ENCODE assay signal across 8 mouse cellular contexts in the genomic region with DNA sequence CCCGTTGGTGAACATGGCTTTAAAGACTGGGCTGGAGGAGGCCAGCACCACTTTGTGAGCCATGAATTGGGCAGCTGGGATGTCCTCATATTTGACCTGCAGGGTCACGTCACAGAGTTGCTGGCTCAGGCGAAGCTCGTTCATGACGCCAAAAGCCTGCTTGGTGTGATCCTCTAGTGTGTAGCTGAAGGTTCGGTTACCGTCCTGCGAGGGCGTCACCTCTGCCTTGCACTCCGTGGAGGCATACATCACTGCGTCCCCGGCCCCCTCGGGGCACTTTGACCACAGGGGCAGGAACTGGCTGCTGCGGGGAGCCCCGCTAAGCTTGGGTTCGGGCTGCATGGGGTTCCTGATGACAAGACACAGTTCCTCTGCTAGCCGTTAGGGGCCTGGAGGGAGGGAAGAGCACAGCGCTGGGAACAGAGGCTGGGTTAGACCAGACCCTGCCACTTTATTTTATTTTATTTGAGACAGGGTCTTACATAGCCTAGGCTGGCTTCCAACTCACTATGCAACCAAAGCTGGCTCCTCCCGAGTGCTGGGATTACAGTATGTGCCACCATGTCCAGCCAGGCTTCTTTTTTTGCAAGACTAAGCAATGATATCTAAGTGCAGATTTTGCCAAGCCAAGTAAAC. TPM values are rescaled to one million over a fixed set of nuclear protein-coding genes. Genes with fewer than 3 reads are reported as not detected.
DNase-seq lines count a peak whose midpoint lies in the region; ATAC-seq and TF ChIP-seq lines count a peak whose summit lies in the region.

No protein-coding gene starts in this region.

- peaks cover 22 to 23% of the 10 kb centered on the region in 2 experiments for H3K36me3 ChIP-seq in MEL (ENCODE audit: control insufficient read depth in 1 of 2, insufficient read depth in 2 of 2, low read length in 2 of 2)
- H3K36me3 ChIP-seq in heart, postnatal 0 days (replicated peaks; ENCODE audit: control insufficient read depth, insufficient read depth, low read length), result peaks cover 39% of the 10 kb centered on the region

- peaks cover 47% of the 10 kb centered on the region for H3K79me2 ChIP-seq in MEL (ENCODE audit: control insufficient read depth, insufficient read depth, low read length, poor library complexity)

- DNase-seq in gastrocnemius, adult 2 months, result peak; percentile 56
- no peak for DNase-seq in gastrocnemius, adult 8-10 months (ENCODE audit: low spot score in 2 of 2)
- DNase-seq in MEL (ENCODE audit: low read depth, low spot score), result peak; percentile 92
- DNase-seq in embryo, embryonic 10 days (ENCODE audit: low spot score), result peak; percentile 65
- no peak for DNase-seq in heart, postnatal 0 days (ENCODE audit: low spot score)
- peak; percentile 55 for DNase-seq in liver
- peak; percentile 55 for DNase-seq in neural tube, embryonic 10.5 days (ENCODE audit: extremely low spot score, low spot score)
- peak; percentile 44 for DNase-seq in yolk sac, embryonic 10.5 days (ENCODE audit: low spot score)

- ATAC-seq in heart, postnatal 0 days (ENCODE audit: insufficient read depth, low read depth), result peak; percentile 15; the same call in 1 of the 2 replicates

- TF ChIP-seq CTCF in gastrocnemius, adult 2 months (IDR thresholded peaks at IDR 0.05), result peak; percentile 44
- TF ChIP-seq CTCF in MEL (IDR thresholded peaks at IDR 0.05 in 2 of 3, conservative IDR thresholded peaks at IDR 0.05 in 1 of 3; ENCODE audit: control insufficient read depth in 1 of 3, insufficient read depth in 1 of 3, low read depth in 2 of 3, low read length in 3 of 3, poor library complexity in 1 of 3, severe bottlenecking in 1 of 3), result peak in 2 of 3 experiments; percentile 59 to 70; a peak in 3 of 6 replicates
- peak; percentile 20; the same call in 1 of the 2 replicates for TF ChIP-seq CTCF in heart, postnatal 0 days (IDR thresholded peaks at IDR 0.05; ENCODE audit: low read depth)

- TF ChIP-seq POLR2A in MEL (IDR thresholded peaks at IDR 0.05; ENCODE audit: control insufficient read depth in 1 of 2, insufficient read depth in 1 of 2, low read depth in 1 of 2, low read length in 2 of 2, poor library complexity in 1 of 2), result 0 out of 4 replicates have a peak, but pooled peaks of 1 of the 2 experiments have one; percentile 14

- peak overlapping the region; percentile 81 for H3K9ac ChIP-seq in MEL (ENCODE audit: control insufficient read depth, low read depth, low read length, poor library complexity, severe bottlenecking)
- peak overlapping the region; percentile 94 for H3K9ac ChIP-seq in heart, postnatal 0 days (replicated peaks; ENCODE audit: low read depth, low read length)

- no peak for TF ChIP-seq RAD21 in MEL (IDR thresholded peaks at IDR 0.05; ENCODE audit: low read depth, low read length)

- H3K4me3 ChIP-seq in gastrocnemius, adult 2 months, result peak overlapping the region; percentile 84
- peak overlapping the region; percentile 79 to 96 for H3K4me3 ChIP-seq in MEL (ENCODE audit: control insufficient read depth in 1 of 2, insufficient read depth in 1 of 2, low read depth in 2 of 2, low read length in 2 of 2)
- peak overlapping the region; percentile 85 for H3K4me3 ChIP-seq in heart, postnatal 0 days (ENCODE audit: low read depth, low read length)

- no peaks in the 10 kb centered on the region for H3K9me3 ChIP-seq in MEL (replicated peaks; ENCODE audit: insufficient read depth, low read length)
- no peaks in the 10 kb centered on the region for H3K9me3 ChIP-seq in heart, postnatal 0 days (replicated peaks; ENCODE audit: control insufficient read depth, low read length)

- no peaks in the 10 kb centered on the region for H3K27me3 ChIP-seq in MEL (ENCODE audit: control insufficient read depth in 1 of 2, insufficient read depth in 2 of 2, low read length in 2 of 2)
- H3K27me3 ChIP-seq in heart, postnatal 0 days (ENCODE audit: control insufficient read depth, insufficient read depth, low read length), result peaks cover 3% of the 10 kb centered on the region; the same call in 1 of the 2 replicates

- 13% methylated on average over 19 of the region's 19 CpGs for WGBS in heart, postnatal 0 days

- peak; percentile 47 to 59; a peak in 3 of 4 replicates for TF ChIP-seq EP300 in MEL (IDR thresholded peaks at IDR 0.05; ENCODE audit: low read depth in 1 of 2, low read length in 2 of 2)
- no peak for TF ChIP-seq EP300 in heart, postnatal 0 days (IDR thresholded peaks at IDR 0.05; ENCODE audit: low read depth)

- H3K4me2 ChIP-seq in heart, postnatal 0 days (ENCODE audit: low read depth, low read length), result peak overlapping the region; percentile 67

- intact Hi-C loops in gastrocnemius, adult 2 months (cut with DNase I), result loop anchor here (2.0 kb wide), 1 partner anchor 27 kb away; a partner anchor contains a TSS

- peak overlapping the region; percentile 98 for H3K27ac ChIP-seq in gastrocnemius, adult 2 months
- peak overlapping the region; percentile 86 for H3K27ac ChIP-seq in MEL (ENCODE audit: control insufficient read depth, low read depth, low read length)
- peak overlapping the region; percentile 97 for H3K27ac ChIP-seq in heart, postnatal 0 days (ENCODE audit: low read depth)

- H3K4me1 ChIP-seq in MEL (ENCODE audit: control insufficient read depth in 1 of 2, insufficient read depth in 2 of 2, low read length in 2 of 2), result peaks cover 12 to 30% of the 10 kb centered on the region in 2 experiments; a peak in 3 of 4 replicates
- peaks cover 9% of the 10 kb centered on the region; the same call in 1 of the 2 replicates for H3K4me1 ChIP-seq in heart, postnatal 0 days (ENCODE audit: control insufficient read depth, insufficient read depth)

TF ChIP-seq in MEL, 35 proteins besides CTCF, POLR2A, EP300 and RAD21 (continues in another document):
- TF ChIP-seq POLR2AphosphoS2 (IDR thresholded peaks at IDR 0.05; ENCODE audit: low read length) (peak; percentile 45; the same call in 1 of the 2 replicates), ZKSCAN1 (IDR thresholded peaks at IDR 0.05; ENCODE audit: low read depth, low read length) (0 out of 2 replicates have a peak, but pooled peaks have one; percentile 59), TBP (IDR thresholded peaks at IDR 0.05; ENCODE audit: low read depth, low read length) (peak; percentile 49; the same call in 1 of the 2 replicates), ZNF384 (IDR thresholded peaks at IDR 0.05; ENCODE audit: low read depth, low read length) (0 out of 2 replicates have a peak, but pooled peaks have one; percentile 26), GABPA (IDR thresholded peaks at IDR 0.05; ENCODE audit: low read depth, low read length) (no peak), POLR2AphosphoS5 (IDR thresholded peaks at IDR 0.05; ENCODE audit: borderline replicate concordance, low read depth, low read length) (no peak), ZC3H11A (IDR thresholded peaks at IDR 0.05; ENCODE audit: low read depth, low read length) (no peak; the same call in 1 of the 2 replicates), CHD2 (IDR thresholded peaks at IDR 0.05; ENCODE audit: low read length) (no peak), BHLHE40 (IDR thresholded peaks at IDR 0.05; ENCODE audit: borderline replicate concordance, low read depth, low read length) (peak; percentile 6; the same call in 1 of the 2 replicates), TAL1 (IDR thresholded peaks at IDR 0.05; ENCODE audit: low read length) (no peak)

RNA-seq across cellular contexts. Expression of a gene that starts 1.7 kb away (rescaled TPM):
- total RNA-seq in gastrocnemius, adult 2 months (2021), result 10 to 100 TPM; 51.3 to 62.3 TPM
- total RNA-seq in gastrocnemius, adult 8-10 months (2022), result 10 to 100 TPM; 54.9 to 59.4 (median 57.4) TPM
- 168 and 174 TPM in 2 replicates for total RNA-seq in MEL (2012; rRNA removed)
- 100 to 1,000 TPM in 1 of 2 experiments, 10 to 100 TPM in 1; 67.5 to 171 TPM for polyA plus RNA-seq in MEL (2012; ENCODE audit: insufficient read depth in 1 of 2, insufficient read length in 2 of 2, low read depth in 1 of 2, low replicate concordance in 2 of 2, missing spikeins in 1 of 2)
- 67.9 and 79.0 TPM in 2 replicates for total RNA-seq in heart, postnatal 0 days (2014; rRNA removed; ENCODE audit: low replicate concordance)
- polyA plus RNA-seq in heart, postnatal 0 days (2015; fragmentation: Nextera tagmentation; extraction: Ambion mirVana), result 42.7 and 45.7 TPM in 2 replicates

RNA-seq across cellular contexts. Expression of a gene that starts 10.8 kb away (rescaled TPM):
- total RNA-seq in gastrocnemius, adult 2 months (2021), result under 1 TPM; 0.15 to 0.33 TPM
- under 1 TPM; 0.10 to 0.29 (median 0.15) TPM for total RNA-seq in gastrocnemius, adult 8-10 months (2022)
- total RNA-seq in MEL (2012; rRNA removed), result 0.04 TPM in 1 of 2 replicates, not detected in the other
- polyA plus RNA-seq in MEL (2012; ENCODE audit: insufficient read depth in 1 of 2, insufficient read length in 2 of 2, low read depth in 1 of 2, low replicate concordance in 2 of 2, missing spikeins in 1 of 2), result under 1 TPM in 1 of 2 experiments, not detected in 1; 0.08 TPM
- total RNA-seq in heart, postnatal 0 days (2014; rRNA removed; ENCODE audit: low replicate concordance), result not detected in 2 replicates
- polyA plus RNA-seq in heart, postnatal 0 days (2015; fragmentation: Nextera tagmentation; extraction: Ambion mirVana), result 0.10 and 0.15 TPM in 2 replicates

RNA-seq across cellular contexts. Expression of a gene that starts 27.6 kb away (rescaled TPM):
- 10 to 100 TPM; 68.0 to 77.4 TPM for total RNA-seq in gastrocnemius, adult 2 months (2021)
- 10 to 100 TPM; 74.3 to 87.3 (median 80.7) TPM for total RNA-seq in gastrocnemius, adult 8-10 months (2022)
- total RNA-seq in MEL (2012; rRNA removed), result 76.4 and 83.9 TPM in 2 replicates
- polyA plus RNA-seq in MEL (2012; ENCODE audit: insufficient read depth in 1 of 2, insufficient read length in 2 of 2, low read depth in 1 of 2, low replicate concordance in 2 of 2, missing spikeins in 1 of 2), result 10 to 100 TPM in 1 of 2 experiments, not detected in 1; 99.7 TPM
- total RNA-seq in heart, postnatal 0 days (2014; rRNA removed; ENCODE audit: low replicate concordance), result 41.2 and 67.4 TPM in 2 replicates
- polyA plus RNA-seq in heart, postnatal 0 days (2015; fragmentation: Nextera tagmentation; extraction: Ambion mirVana), result 53.6 and 56.1 TPM in 2 replicates

RNA-seq across cellular contexts. Expression of a gene that starts 50.3 kb away (rescaled TPM):
- 10 to 100 TPM; 11.0 to 12.6 TPM for total RNA-seq in gastrocnemius, adult 2 months (2021)
- 10 to 100 TPM in 3 of 4 experiments, 1 to 10 TPM in 1; 8.4 to 13.0 (median 11.4) TPM for total RNA-seq in gastrocnemius, adult 8-10 months (2022)
- 175 and 199 TPM in 2 replicates for total RNA-seq in MEL (2012; rRNA removed)
- polyA plus RNA-seq in MEL (2012; ENCODE audit: insufficient read depth in 1 of 2, insufficient read length in 2 of 2, low read depth in 1 of 2, low replicate concordance in 2 of 2, missing spikeins in 1 of 2), result 100 to 1,000 TPM in 1 of 2 experiments, 10 to 100 TPM in 1; 76.1 to 233 TPM
- 7.0 and 16.3 TPM in 2 replicates for total RNA-seq in heart, postnatal 0 days (2014; rRNA removed; ENCODE audit: low replicate concordance)
- 5.9 and 9.1 TPM in 2 replicates for polyA plus RNA-seq in heart, postnatal 0 days (2015; fragmentation: Nextera tagmentation; extraction: Ambion mirVana)

RNA-seq across cellular contexts. Expression of a gene that starts 53.7 kb away (rescaled TPM):
- total RNA-seq in gastrocnemius, adult 2 months (2021), result 1 to 10 TPM; 8.6 to 9.1 TPM
- total RNA-seq in gastrocnemius, adult 8-10 months (2022), result 10 to 100 TPM in 3 of 4 experiments, 1 to 10 TPM in 1; 8.8 to 10.7 (median 10.6) TPM
- total RNA-seq in MEL (2012; rRNA removed), result 40.1 and 55.2 TPM in 2 replicates
- polyA plus RNA-seq in MEL (2012; ENCODE audit: insufficient read depth in 1 of 2, insufficient read length in 2 of 2, low read depth in 1 of 2, low replicate concordance in 2 of 2, missing spikeins in 1 of 2), result 10 to 100 TPM in 1 of 2 experiments, not detected in 1; 67.9 TPM
- total RNA-seq in heart, postnatal 0 days (2014; rRNA removed; ENCODE audit: low replicate concordance), result 67.4 and 103 TPM in 2 replicates
- 65.8 and 67.5 TPM in 2 replicates for polyA plus RNA-seq in heart, postnatal 0 days (2015; fragmentation: Nextera tagmentation; extraction: Ambion mirVana)

Comparison
In these comparisons a context has a peak if more than half of its experiments do, and no peak if none do; other contexts are left out.
1. DNase-seq: peak in gastrocnemius, adult 2 months (single experiment), MEL (single experiment), embryo, embryonic 10 days (single experiment), liver (single experiment), neural tube, embryonic 10.5 days (single experiment) and yolk sac, embryonic 10.5 days (single experiment); none in gastrocnemius, adult 8-10 months (0 of 2) and heart, postnatal 0 days (single experiment).
2. Peak in every context shown above with its lines, with median percentiles within 50 percentile points of each other: H3K27ac ChIP-seq, H3K4me3 ChIP-seq and CTCF ChIP-seq.